ENCODE assay signal across 8 mouse cellular contexts in genomic region chr12:72235621-72236351, GRCm38 (mm10). TPM values are rescaled to one million over a fixed set of nuclear protein-coding genes. Genes with fewer than 3 reads are reported as not detected.
DNase-seq lines count a peak whose midpoint lies in the region; ATAC-seq and TF ChIP-seq lines count a peak whose summit lies in the region.

No protein-coding gene starts in this region.

- H3K4me2 ChIP-seq in kidney, postnatal 0 days (ENCODE audit: low read length): peak overlapping the region; percentile 73
- peak overlapping the region; percentile 75 for H3K4me2 ChIP-seq in forebrain, embryonic 16.5 days (ENCODE audit: low read length)
- peak overlapping the region; percentile 81 for H3K4me2 ChIP-seq in midbrain, embryonic 14.5 days (ENCODE audit: low read length)

- peak overlapping the region; percentile 44 for H3K4me3 ChIP-seq in kidney, postnatal 0 days (replicated peaks; ENCODE audit: low read depth, low read length)
- H3K4me3 ChIP-seq in cerebellum, adult 2 months (replicated peaks; ENCODE audit: insufficient read depth, low read depth, low read length): peak overlapping the region; percentile 73
- peak overlapping the region; percentile 69 for H3K4me3 ChIP-seq in forebrain, embryonic 16.5 days (replicated peaks; ENCODE audit: low read length)
- H3K4me3 ChIP-seq in midbrain, embryonic 14.5 days (replicated peaks; ENCODE audit: low read depth, low read length): peak overlapping the region; percentile 76

- no peaks in the 10 kb centered on the region for H3K9me3 ChIP-seq in kidney, postnatal 0 days (replicated peaks; ENCODE audit: low read length)
- no peaks in the 10 kb centered on the region for H3K9me3 ChIP-seq in forebrain, embryonic 16.5 days (ENCODE audit: control insufficient read depth, low read length)
- H3K9me3 ChIP-seq in midbrain, embryonic 14.5 days (ENCODE audit: control insufficient read depth, low read length): no peaks in the 10 kb centered on the region

- DNase-seq in kidney, postnatal 0 days (ENCODE audit: low spot score): no peak
- DNase-seq in kidney, postnatal 4 days: no peak
- DNase-seq in cerebellum, adult 2 months: peak; percentile 52 to 65
- peak; percentile 84 for DNase-seq in midbrain, embryonic 14.5 days
- no peak for DNase-seq in Muller cell, postnatal 12 days (ENCODE audit: inconsistent ontology term)
- no peak for DNase-seq in natural killer cell, adult 2 months (ENCODE audit: low spot score in 2 of 2)
- no peak for DNase-seq in kidney, postnatal 25 days

- H3K9ac ChIP-seq in kidney, postnatal 0 days (ENCODE audit: low read depth, low read length): no peak overlapping the region
- peak overlapping the region; percentile 90 for H3K9ac ChIP-seq in forebrain, embryonic 16.5 days (replicated peaks; ENCODE audit: low read depth, low read length)
- H3K9ac ChIP-seq in midbrain, embryonic 14.5 days (replicated peaks; ENCODE audit: low read length): peak overlapping the region; percentile 92

- no peak for ATAC-seq in kidney, postnatal 0 days (replicated peaks; ENCODE audit: low FRiP score, low read depth)
- peak; percentile 18 for ATAC-seq in forebrain, embryonic 16.5 days
- ATAC-seq in midbrain, embryonic 14.5 days (ENCODE audit: low FRiP score, low TSS enrichment): peak; percentile 39; the same call in 1 of the 2 replicates

- no peak overlapping the region for H3K27ac ChIP-seq in kidney, postnatal 0 days
- H3K27ac ChIP-seq in cerebellum, adult 2 months (ENCODE audit: insufficient read depth, low read length): peak overlapping the region; percentile 75
- peak overlapping the region; percentile 95 for H3K27ac ChIP-seq in forebrain, embryonic 16.5 days (ENCODE audit: low read length)
- H3K27ac ChIP-seq in midbrain, embryonic 14.5 days (replicated peaks; ENCODE audit: low read depth, low read length): peak overlapping the region; percentile 98

- TF ChIP-seq CTCF in kidney, postnatal 0 days (IDR thresholded peaks at IDR 0.05; ENCODE audit: low read depth): no peak
- TF ChIP-seq CTCF in cerebellum, adult 2 months (IDR thresholded peaks at IDR 0.05; ENCODE audit: borderline replicate concordance, insufficient read depth, low read depth, low read length): no peak

- 50% methylated on average over 12 of the region's 12 CpGs for WGBS in kidney, postnatal 0 days
- WGBS in cerebellum, adult 2 months: 7% methylated on average over 12 of the region's 12 CpGs
- WGBS in forebrain, embryonic 16.5 days: 10% methylated on average over 12 of the region's 12 CpGs
- WGBS in midbrain, embryonic 14.5 days: 14% methylated on average over 12 of the region's 12 CpGs

- no peaks in the 10 kb centered on the region for H3K36me3 ChIP-seq in kidney, postnatal 0 days (ENCODE audit: insufficient read depth, low read length)
- no peaks in the 10 kb centered on the region for H3K36me3 ChIP-seq in forebrain, embryonic 16.5 days (ENCODE audit: control insufficient read depth, insufficient read depth)
- H3K36me3 ChIP-seq in midbrain, embryonic 14.5 days (ENCODE audit: control insufficient read depth, insufficient read depth, low read length): peaks cover 8% of the 10 kb centered on the region; the same call in 1 of the 2 replicates

- no peaks in the 10 kb centered on the region; the same call in 1 of the 2 replicates for H3K27me3 ChIP-seq in kidney, postnatal 0 days (ENCODE audit: insufficient read depth, low read length)
- H3K27me3 ChIP-seq in cerebellum, adult 2 months (ENCODE audit: control insufficient read depth, insufficient read depth, low read length): no peaks in the 10 kb centered on the region
- no peaks in the 10 kb centered on the region for H3K27me3 ChIP-seq in forebrain, embryonic 16.5 days (replicated peaks; ENCODE audit: control insufficient read depth, insufficient read depth, low read length)
- H3K27me3 ChIP-seq in midbrain, embryonic 14.5 days (ENCODE audit: control insufficient read depth, insufficient read depth, low read length): no peaks in the 10 kb centered on the region

- no peak for TF ChIP-seq POLR2A in cerebellum, adult 2 months (IDR thresholded peaks at IDR 0.05; ENCODE audit: borderline replicate concordance, insufficient read depth, low read length)

- H3K4me1 ChIP-seq in kidney, postnatal 0 days (replicated peaks; ENCODE audit: insufficient read depth, low read length): no peaks in the 10 kb centered on the region
- peaks cover 8% of the 10 kb centered on the region; the same call in 1 of the 2 replicates for H3K4me1 ChIP-seq in cerebellum, adult 2 months (ENCODE audit: control insufficient read depth, insufficient read depth, low read length)
- peaks cover 55% of the 10 kb centered on the region for H3K4me1 ChIP-seq in forebrain, embryonic 16.5 days (replicated peaks; ENCODE audit: control insufficient read depth, insufficient read depth, low read length)
- peaks cover 47% of the 10 kb centered on the region for H3K4me1 ChIP-seq in midbrain, embryonic 14.5 days (ENCODE audit: control insufficient read depth, insufficient read depth, low read length)

RNA-seq across cellular contexts. Expression of gene Ccdc175, which starts 51.0 kb away (rescaled TPM):
- polyA plus RNA-seq in kidney, postnatal 0 days (2015; fragmentation: Nextera tagmentation; extraction: Ambion mirVana): 0.05 and 0.09 TPM in 2 replicates
- polyA plus RNA-seq in cerebellum, adult 2 months (2012; rRNA removed): not detected in 2 replicates
- not detected in 2 replicates for polyA plus RNA-seq in forebrain, embryonic 16.5 days (2015; fragmentation: Nextera tagmentation; extraction: Ambion mirVana)
- polyA plus RNA-seq in midbrain, embryonic 14.5 days (2014; fragmentation: Nextera tagmentation; extraction: Ambion mirVana): 0.08 and 0.11 TPM in 2 replicates

Comparison
In these comparisons a context has a peak if more than half of its experiments do, and no peak if none do; other contexts are left out.
1. DNase-seq: peak in cerebellum, adult 2 months (2 of 2) and midbrain, embryonic 14.5 days (single experiment); none in kidney, postnatal 0 days (single experiment), kidney, postnatal 4 days (0 of 2), Muller cell, postnatal 12 days (single experiment), natural killer cell, adult 2 months (0 of 2) and kidney, postnatal 25 days (0 of 2).
2. Peak in every context shown above with its lines, with median percentiles within 50 percentile points of each other: H3K4me2 ChIP-seq and H3K4me3 ChIP-seq.